Mouse (Mus musculus): Measurements from ENCODE around the gene Armh4.
"Not testable (repeated sequence)": the region's sequence is repeated elsewhere in the genome, so short reads cannot be mapped to it uniquely, and the experiment has no call there.

The Armh4 gene

GRCm38 (mm10) chr14:49782715-49783531, at the start of gene Armh4:
Gene Armh4 (minus strand): TSS chr14:49783383.
- DNase-seq: peak; percentile 78

GRCm38 (mm10) chr14:49829192-49830171, 46.3 kb upstream of the Armh4 start:
- DNase-seq: no peak

GRCm38 (mm10) chr14:49819721-49820440, 36.7 kb upstream of the Armh4 start:
- not testable (repeated sequence) for DNase-seq

- not testable (repeated sequence) for DNase-seq
Observed at GRCm38 (mm10) chr14:49818713-49819208, 35.6 kb upstream of the Armh4 start.

GRCm38 (mm10) chr14:49812966-49813365, 29.8 kb upstream of the Armh4 start:
- not testable (repeated sequence) for DNase-seq

GRCm38 (mm10) chr14:49805051-49805450, 21.9 kb upstream of the Armh4 start:
- not testable (repeated sequence) for DNase-seq

- DNase-seq: peak; percentile 8
Observed at GRCm38 (mm10) chr14:49801444-49801843, 18.3 kb upstream of the Armh4 start.

GRCm38 (mm10) chr14:49793948-49794347, 10.8 kb upstream of the Armh4 start:
- DNase-seq: no peak

GRCm38 (mm10) chr14:49790542-49790941, 7.4 kb upstream of the Armh4 start:
- DNase-seq: no peak

GRCm38 (mm10) chr14:49785793-49786192, 2.6 kb upstream of the Armh4 start:
- DNase-seq: peak; percentile 60

GRCm38 (mm10) chr14:49783866-49784265, 683 bp upstream of the Armh4 start:
- DNase-seq: no peak

GRCm38 (mm10) chr14:49780416-49780815, 2.8 kb downstream of the Armh4 start:
- no peak for DNase-seq

- not testable (repeated sequence) for DNase-seq
Observed at GRCm38 (mm10) chr14:49777539-49777938, 5.6 kb downstream of the Armh4 start.

GRCm38 (mm10) chr14:49771746-49772145, 11.4 kb downstream of the Armh4 start:
- DNase-seq: no peak

GRCm38 (mm10) chr14:49766601-49767000, 16.6 kb downstream of the Armh4 start:
- DNase-seq: no peak

- no peak for DNase-seq
Observed at GRCm38 (mm10) chr14:49755845-49756244, 27.3 kb downstream of the Armh4 start.

GRCm38 (mm10) chr14:49752614-49753013, 30.6 kb downstream of the Armh4 start:
- no peak for DNase-seq

GRCm38 (mm10) chr14:49745874-49746273, 37.3 kb downstream of the Armh4 start:
- DNase-seq: no peak

- no peak for DNase-seq
Observed at GRCm38 (mm10) chr14:49743946-49744526, 39.1 kb downstream of the Armh4 start.

- DNase-seq: no peak
Observed at GRCm38 (mm10) chr14:49739328-49739727, 43.9 kb downstream of the Armh4 start.

GRCm38 (mm10) chr14:49738441-49739088, 44.6 kb downstream of the Armh4 start:
- no peak for DNase-seq

GRCm38 (mm10) chr14:49733950-49734349, 49.2 kb downstream of the Armh4 start:
- DNase-seq: peak; percentile 8
